Mouse (Mus musculus) intestine, embryonic 16.5 days (tissue): Measurements from ENCODE around the gene Selenbp1. TPM values are rescaled to one million over a fixed set of nuclear protein-coding genes. Genes with fewer than 3 reads are reported as not detected.
A peak's percentile ranks its signal among the peaks of the same experiment; 100 is the strongest.
"Not testable (repeated sequence)": the region's sequence is repeated elsewhere in the genome, so short reads cannot be mapped to it uniquely, and the experiment has no call there.

Source experiments
- ATAC-seq: fragments of 200-750 bp; cut with Nextera tagmentation; 2 replicates; pipeline ENCODE4 v1.8.0; 2017; ENCODE audit warnings: moderate TSS enrichment, moderate library complexity
- H3K27ac ChIP-seq: fragments of 300-500 bp; sonication (generic); 2 replicates; pipeline ENCODE4 v1.5.1; 2014; ENCODE audit warnings: mild to moderate bottlenecking, low read length
- H3K27me3 ChIP-seq: fragments of 300-500 bp; sonication (generic); replicated peaks from 2 replicates; pipeline ENCODE4 v1.6.1; 2014; ENCODE audit warnings: low read length, control low read depth, mixed read lengths; ENCODE audit not compliant: control insufficient read depth, insufficient read depth
- H3K36me3 ChIP-seq: fragments of 300-500 bp; sonication (generic); 2 replicates; pipeline ENCODE4 v1.6.1; 2014; ENCODE audit warnings: low read length, control low read depth; ENCODE audit not compliant: control insufficient read depth, insufficient read depth
- H3K4me1 ChIP-seq: fragments of 300-500 bp; sonication (generic); 2 replicates; pipeline ENCODE4 v1.6.1; 2014; ENCODE audit warnings: low read length, control low read depth, mixed read lengths; ENCODE audit not compliant: control insufficient read depth, insufficient read depth
- H3K4me2 ChIP-seq: fragments of 300-500 bp; sonication (generic); 2 replicates; pipeline ENCODE4 v1.6.1; 2014; ENCODE audit warnings: low read depth, low read length, control low read depth
- H3K4me3 ChIP-seq: fragments of 300-500 bp; sonication (generic); 2 replicates; pipeline ENCODE4 v1.5.1; 2014; ENCODE audit warnings: mild to moderate bottlenecking, low read length
- H3K9ac ChIP-seq: fragments of 300-500 bp; sonication (generic); 2 replicates; pipeline ENCODE4 v1.6.1; 2014; ENCODE audit warnings: low read depth, low read length
- H3K9me3 ChIP-seq: fragments of 300-500 bp; sonication (generic); 2 replicates; pipeline ENCODE4 v1.6.1; 2016; ENCODE audit warnings: low read length, control low read depth; ENCODE audit not compliant: control insufficient read depth
- WGBS: fragments of 180-500 bp; shearing (Covaris S2); extraction: QIAGEN DNeasy Blood & Tissue Kit; methylation state at CpG from one replicate; pipeline ENCODE4 v1.1.7; 2014; 5-methylcytosine and 5-hydroxymethylcytosine counted together
- polyA plus RNA-seq: library from polyadenylated mRNA; unstranded; fragments of >200 nt; fragmentation: Nextera tagmentation; extraction: Ambion mirVana; gene quantifications from 2 replicates; pipeline ENCODE4 v1.2.1, GENCODE M21; 2015

The Selenbp1 gene
- polyA plus RNA-seq, 1 experiment from 2014 or later: 157 TPM

GRCm38 (mm10) chr3:94943706-94944105 is 10.8 kb downstream of the Selenbp1 start:
- H3K27ac ChIP-seq, H3K4me2 ChIP-seq, H3K4me3 ChIP-seq, H3K9ac ChIP-seq, H3K27me3 ChIP-seq, ATAC-seq, H3K36me3 ChIP-seq, H3K9me3 ChIP-seq, H3K4me1 ChIP-seq: not testable (repeated sequence)
- WGBS: 29% methylated on average over 4 of the region's 4 CpGs

- no peak for ATAC-seq
- Histone ChIP-seq H3K36me3 (no peaks in the 10 kb centered on the region), H3K9me3 (no peaks in the 10 kb centered on the region), H3K9ac (no peak overlapping the region), H3K4me3 (no peak overlapping the region), H3K27ac (no peak overlapping the region), H3K4me1 (peaks cover 5% of the 10 kb centered on the region; the same call in 1 of the 2 replicates), H3K4me2 (no peak overlapping the region), H3K27me3 (no peaks in the 10 kb centered on the region)
- WGBS: 69% methylated on average over 3 of the region's 3 CpGs
Measured at GRCm38 (mm10) chr3:94948066-94948614, 15.3 kb downstream of the Selenbp1 start.

GRCm38 (mm10) chr3:94949645-94950044 is 16.8 kb downstream of the Selenbp1 start:
- ATAC-seq: peak; percentile 26; the same call in 1 of the 2 replicates
- Histone ChIP-seq H3K4me2 (no peak overlapping the region), H3K27ac (peak overlapping the region; percentile 57; the same call in 1 of the 2 replicates), H3K4me3 (no peak overlapping the region), H3K27me3 (no peaks in the 10 kb centered on the region), H3K9ac (no peak overlapping the region), H3K4me1 (peaks cover 5% of the 10 kb centered on the region; the same call in 1 of the 2 replicates), H3K36me3 (no peaks in the 10 kb centered on the region), H3K9me3 (no peaks in the 10 kb centered on the region)
- WGBS: 55% methylated on average over 3 of the region's 3 CpGs

GRCm38 (mm10) chr3:94952806-94953205 is 19.9 kb downstream of the Selenbp1 start:
- Histone ChIP-seq H3K27me3 (no peaks in the 10 kb centered on the region), H3K36me3 (peaks cover 6% of the 10 kb centered on the region), H3K4me1 (peaks cover 11% of the 10 kb centered on the region; the same call in 1 of the 2 replicates), H3K9ac (no peak overlapping the region), H3K9me3 (no peaks in the 10 kb centered on the region), H3K27ac (no peak overlapping the region), H3K4me2 (peak overlapping the region; percentile 56), H3K4me3 (peak overlapping the region; percentile 88)
- peak; percentile 37 for ATAC-seq
- 60% methylated on average over 5 of the region's 5 CpGs for WGBS

- H3K4me2 ChIP-seq: peak overlapping the region; percentile 56
- peak overlapping the region; percentile 88 for H3K4me3 ChIP-seq
- no peaks in the 10 kb centered on the region for H3K27me3 ChIP-seq
- H3K9me3 ChIP-seq: no peaks in the 10 kb centered on the region
- ATAC-seq: no peak
- peak overlapping the region; percentile 69 for H3K9ac ChIP-seq
- peaks cover 11% of the 10 kb centered on the region; the same call in 1 of the 2 replicates for H3K4me1 ChIP-seq
- peaks cover 11% of the 10 kb centered on the region for H3K36me3 ChIP-seq
- WGBS: 9% methylated on average over 9 of the region's 9 CpGs
- H3K27ac ChIP-seq: peak overlapping the region; percentile 94
Measured at GRCm38 (mm10) chr3:94953384-94953763, 20.5 kb downstream of the Selenbp1 start.

- peak within 1 kb of the TSS; percentile 88 for H3K4me3 ChIP-seq
- H3K4me2 ChIP-seq: peak within 1 kb of the TSS; percentile 69
- peak within 1 kb of the TSS; percentile 94 for H3K27ac ChIP-seq
- H3K27me3 ChIP-seq: no peaks in the 10 kb centered on the region
- H3K36me3 ChIP-seq: peaks cover 13% of the 10 kb centered on the region
- ATAC-seq: peak; percentile 96
- H3K4me1 ChIP-seq: peaks cover 11% of the 10 kb centered on the region; the same call in 1 of the 2 replicates
- WGBS: under 1% methylated on average over 50 of the region's 50 CpGs
- no peaks in the 10 kb centered on the region for H3K9me3 ChIP-seq
- H3K9ac ChIP-seq: peak within 1 kb of the TSS; percentile 93
Measured at GRCm38 (mm10) chr3:94953764-94954616, 21.1 kb downstream of the Selenbp1 start, which contains the start of gene Rfx5. Gene Rfx5 (plus strand): TSS chr3:94954075.

GRCm38 (mm10) chr3:94958295-94958694 is 25.4 kb downstream of the Selenbp1 start:
- Histone ChIP-seq H3K4me3 (no peak overlapping the region), H3K4me1 (peaks cover 6% of the 10 kb centered on the region; the same call in 1 of the 2 replicates), H3K36me3 (peaks cover 13% of the 10 kb centered on the region), H3K4me2 (no peak overlapping the region), H3K9me3 (no peaks in the 10 kb centered on the region), H3K27ac (no peak overlapping the region), H3K27me3 (no peaks in the 10 kb centered on the region), H3K9ac (no peak overlapping the region)
- no peak for ATAC-seq
- WGBS: 89% methylated on average over 8 of the region's 8 CpGs

GRCm38 (mm10) chr3:94959871-94960270 is 27.0 kb downstream of the Selenbp1 start:
- H3K9ac ChIP-seq: no peak overlapping the region
- H3K4me3 ChIP-seq: no peak overlapping the region
- H3K4me1 ChIP-seq: peaks cover 4% of the 10 kb centered on the region; the same call in 1 of the 2 replicates
- peaks cover 13% of the 10 kb centered on the region for H3K36me3 ChIP-seq
- H3K27ac ChIP-seq: no peak overlapping the region
- 36% methylated on average over 8 of the region's 8 CpGs for WGBS
- no peak overlapping the region for H3K4me2 ChIP-seq
- no peak for ATAC-seq
- H3K27me3 ChIP-seq: no peaks in the 10 kb centered on the region
- no peaks in the 10 kb centered on the region for H3K9me3 ChIP-seq

GRCm38 (mm10) chr3:94960322-94960721 is 27.5 kb downstream of the Selenbp1 start:
- Histone ChIP-seq H3K4me3 (no peak overlapping the region), H3K9me3 (no peaks in the 10 kb centered on the region), H3K27ac (no peak overlapping the region), H3K4me2 (no peak overlapping the region), H3K4me1 (no peaks in the 10 kb centered on the region), H3K36me3 (peaks cover 13% of the 10 kb centered on the region), H3K27me3 (no peaks in the 10 kb centered on the region), H3K9ac (no peak overlapping the region)
- ATAC-seq: no peak
- WGBS: 54% methylated on average over 5 of the region's 5 CpGs
